Mouse (Mus musculus) lung, postnatal 14 days (tissue): ENCODE data around the gene Psg19.
A peak's percentile ranks its signal among the peaks of the same experiment; 100 is the strongest.
"Not testable (repeated sequence)": the region's sequence is repeated elsewhere in the genome, so short reads cannot be mapped to it uniquely, and the experiment has no call there.

Experiments
- DNase-seq: peaks from one replicate; pipeline ENCODE4 v3.0.0; 2021

Psg19 gene

GRCm38 (mm10) chr7:18798420-18798819, at the start of gene Psg19:
TSS of gene Psg19 (minus strand) at chr7:18798520.
- DNase-seq: no peak

- no peak for DNase-seq
Measured at GRCm38 (mm10) chr7:18844811-18845210, 46.5 kb upstream of the Psg19 start.

- DNase-seq: no peak
Measured at GRCm38 (mm10) chr7:18841174-18841567, 42.9 kb upstream of the Psg19 start.

- peak; percentile 70 for DNase-seq
Measured at GRCm38 (mm10) chr7:18840386-18841173, 42.3 kb upstream of the Psg19 start.

GRCm38 (mm10) chr7:18839865-18840264, 41.5 kb upstream of the Psg19 start, which contains the start of gene Mill2:
TSS of gene Mill2 (plus strand) at chr7:18839966.
- peak; percentile 40 for DNase-seq

- DNase-seq: peak; percentile 45
Measured at GRCm38 (mm10) chr7:18832298-18832697, 34.0 kb upstream of the Psg19 start.

GRCm38 (mm10) chr7:18829545-18829944, 31.2 kb upstream of the Psg19 start:
- DNase-seq: no peak

GRCm38 (mm10) chr7:18828592-18828991, 30.3 kb upstream of the Psg19 start:
- no peak for DNase-seq

GRCm38 (mm10) chr7:18827792-18828546, 29.6 kb upstream of the Psg19 start:
- DNase-seq: no peak

- DNase-seq: no peak
Measured at GRCm38 (mm10) chr7:18821507-18821906, 23.2 kb upstream of the Psg19 start, which contains the start of gene Psg17. TSS of gene Psg17 (minus strand) at chr7:18821607.

GRCm38 (mm10) chr7:18818301-18818700, 20.0 kb upstream of the Psg19 start:
- DNase-seq: no peak

- no peak for DNase-seq
Measured at GRCm38 (mm10) chr7:18803526-18803925, 5.2 kb upstream of the Psg19 start.

- DNase-seq: no peak
Measured at GRCm38 (mm10) chr7:18799129-18799528, 809 bp upstream of the Psg19 start.

- DNase-seq: not testable (repeated sequence)
Measured at GRCm38 (mm10) chr7:18790671-18791070, 7.6 kb downstream of the Psg19 start.

- not testable (repeated sequence) for DNase-seq
Measured at GRCm38 (mm10) chr7:18781301-18781700, 17.0 kb downstream of the Psg19 start.

GRCm38 (mm10) chr7:18779337-18779781, 19.0 kb downstream of the Psg19 start:
- no peak for DNase-seq

GRCm38 (mm10) chr7:18762885-18763284, 35.4 kb downstream of the Psg19 start:
- DNase-seq: not testable (repeated sequence)

GRCm38 (mm10) chr7:18760152-18760551, 38.2 kb downstream of the Psg19 start:
- not testable (repeated sequence) for DNase-seq

GRCm38 (mm10) chr7:18749896-18750477, 48.3 kb downstream of the Psg19 start:
- DNase-seq: peak; percentile 70

GRCm38 (mm10) chr7:18748994-18749895, 49.1 kb downstream of the Psg19 start:
- DNase-seq: no peak

GRCm38 (mm10) chr7:18747420-18747819, 50.9 kb downstream of the Psg19 start:
- not testable (repeated sequence) for DNase-seq

- peak; percentile 2 for DNase-seq
Measured at GRCm38 (mm10) chr7:18746189-18746860, 52.0 kb downstream of the Psg19 start.
